Mouse (Mus musculus) layer of hippocampus, adult 18-20 months (tissue): ENCODE results near the gene Hexim2. TPM values are rescaled to one million over a fixed set of nuclear protein-coding genes. Genes with fewer than 3 reads are reported as not detected.

Experiments
- DNase-seq, 2 experiments: peaks; one replicate each; pipeline ENCODE4 v3.0.0; 2022; ENCODE audit warnings: low spot score in 2 of 2
- total RNA-seq, 2 experiments: library from RNA; stranded (reverse); gene quantifications; 2 replicates each; pipeline ENCODE4 v1.2.3; 2021

The Hexim2 gene
- total RNA-seq, 2 experiments from 2014 or later = 11.2 to 12.5 TPM

DNA sequence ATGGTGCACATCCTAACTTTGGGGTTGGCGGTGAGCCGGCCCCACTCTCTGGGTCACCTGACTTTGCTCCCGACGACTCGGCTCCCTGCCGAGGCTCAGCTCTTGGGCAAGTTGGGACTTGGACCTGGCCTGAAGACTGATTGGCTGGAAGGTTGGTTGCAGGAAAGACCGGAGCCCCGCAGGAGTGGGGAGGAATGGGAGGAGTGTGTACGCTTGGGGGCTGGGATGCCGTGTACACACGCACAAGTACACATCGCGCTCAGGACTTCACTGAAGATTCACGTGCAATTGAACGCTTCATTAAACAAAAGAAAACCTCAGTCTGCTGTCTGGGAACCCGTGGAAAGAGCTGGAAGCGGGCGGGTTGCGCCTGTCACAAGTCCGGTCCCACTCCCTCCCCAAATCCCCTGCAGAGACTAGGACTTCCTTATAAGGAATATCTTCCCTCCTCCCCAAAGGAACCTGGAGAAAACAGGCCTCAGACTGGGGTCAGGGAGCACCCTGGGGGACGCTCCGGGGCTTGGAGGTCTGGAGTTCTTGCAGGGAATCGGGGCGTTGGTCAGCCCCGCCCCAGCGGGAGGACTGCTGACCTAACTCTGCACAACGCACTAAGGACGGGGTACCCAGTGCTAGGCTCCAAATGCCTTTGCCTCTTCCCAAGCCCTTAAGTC, 20.2 kb upstream of the Hexim2 start:
- DNase-seq = no peak

GRCm38 (mm10) chr11:103112552-103112912, 19.7 kb upstream of the Hexim2 start:
- DNase-seq = no peak

- no peak for DNase-seq
Measured at GRCm38 (mm10) chr11:103113005-103113404, 19.2 kb upstream of the Hexim2 start.

- no peak for DNase-seq
Measured at GRCm38 (mm10) chr11:103113771-103114170, 18.5 kb upstream of the Hexim2 start.

- DNase-seq = no peak
Measured at GRCm38 (mm10) chr11:103114270-103114943, 17.8 kb upstream of the Hexim2 start.

DNA sequence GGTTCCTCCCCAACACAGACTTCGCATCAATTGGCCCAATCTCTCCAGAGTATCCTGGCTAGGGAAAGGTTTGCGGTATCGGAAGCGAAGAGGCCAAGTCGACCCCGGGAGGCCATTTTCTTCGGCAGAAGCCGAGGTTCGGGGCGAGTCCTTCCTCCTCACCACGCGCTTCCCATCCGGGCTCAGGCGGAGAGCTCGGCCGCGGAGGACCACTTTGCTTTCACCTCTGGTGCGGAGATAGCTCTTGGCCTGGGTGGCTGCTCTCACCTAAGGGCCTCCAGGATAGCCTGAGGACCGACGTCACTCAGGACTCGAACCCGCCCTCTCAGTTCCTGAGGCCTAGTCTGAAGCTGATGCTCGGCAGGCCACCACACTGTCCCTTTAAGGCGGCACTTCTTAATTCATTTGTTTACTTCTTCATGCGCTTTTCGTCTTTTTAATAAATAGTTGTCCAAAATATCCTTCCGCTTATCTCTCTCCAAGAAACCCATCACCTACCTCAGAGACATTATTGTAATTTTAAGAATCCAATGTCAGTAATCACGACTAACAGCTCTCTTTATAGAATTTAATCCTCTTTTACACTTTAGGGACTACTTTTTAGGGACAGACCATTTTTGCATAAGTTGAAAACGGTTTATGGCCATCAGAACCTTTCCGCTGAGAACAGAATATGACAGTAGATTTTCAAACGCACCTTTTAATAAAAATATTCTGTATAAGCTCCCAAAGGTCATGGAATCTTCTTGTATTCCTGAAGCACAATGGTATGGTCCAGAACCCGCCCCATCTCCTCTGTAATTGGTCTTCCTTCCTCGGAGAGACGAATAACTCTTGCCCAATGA, 16.8 kb upstream of the Hexim2 start:
- DNase-seq = peak; percentile 80 to 85

DNA sequence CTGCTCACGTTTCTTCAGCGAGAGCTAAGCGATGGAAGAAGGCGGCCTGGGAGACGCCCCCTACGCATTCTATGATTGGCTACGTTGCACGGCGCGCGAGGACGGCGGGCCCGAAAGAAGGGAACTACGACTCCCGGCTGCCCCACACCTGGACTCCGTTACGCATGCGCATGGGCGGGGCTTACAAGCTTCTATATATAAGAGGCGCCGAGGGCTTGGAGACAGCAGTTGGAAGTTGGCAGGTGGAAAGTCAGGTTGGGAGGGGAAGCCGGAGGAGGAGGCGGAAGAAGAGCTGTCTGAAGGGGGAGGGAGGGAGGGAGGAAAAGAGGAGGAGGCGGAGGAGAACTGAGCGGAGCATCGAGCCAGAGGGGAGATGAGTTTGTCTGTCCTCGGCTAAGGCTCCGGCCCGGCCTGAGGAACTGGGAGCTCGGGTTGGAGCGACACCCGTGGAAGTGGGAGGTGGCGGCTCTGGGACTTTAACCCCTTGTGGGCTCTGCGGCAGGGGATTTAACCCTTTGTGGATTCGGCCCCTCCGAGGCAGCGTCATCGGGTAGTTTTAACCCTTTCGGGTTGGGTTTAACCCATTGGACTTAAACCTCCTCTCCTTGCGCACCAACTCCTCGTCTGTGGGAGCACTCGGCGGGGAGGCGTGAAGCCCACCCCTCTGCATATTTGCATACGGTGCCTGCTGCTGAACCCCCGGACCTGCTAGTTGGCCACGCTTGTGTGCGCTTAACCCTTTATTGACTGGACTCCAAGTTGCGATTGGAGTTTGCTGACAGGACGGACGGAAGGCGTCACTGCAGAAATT, 16.0 kb upstream of the Hexim2 start, which contains the start of gene Hexim1:
TSS of gene Hexim1 (plus strand) at position 224 of the 811 bp plus-strand sequence.
- DNase-seq = peak; percentile 100

- peak; percentile 68 to 75 for DNase-seq
Measured at GRCm38 (mm10) chr11:103116959-103117590, 15.2 kb upstream of the Hexim2 start.

- DNase-seq = no peak
Measured at GRCm38 (mm10) chr11:103117591-103118009, 14.6 kb upstream of the Hexim2 start.

GRCm38 (mm10) chr11:103118866-103119265, 13.4 kb upstream of the Hexim2 start:
- no peak for DNase-seq

DNA sequence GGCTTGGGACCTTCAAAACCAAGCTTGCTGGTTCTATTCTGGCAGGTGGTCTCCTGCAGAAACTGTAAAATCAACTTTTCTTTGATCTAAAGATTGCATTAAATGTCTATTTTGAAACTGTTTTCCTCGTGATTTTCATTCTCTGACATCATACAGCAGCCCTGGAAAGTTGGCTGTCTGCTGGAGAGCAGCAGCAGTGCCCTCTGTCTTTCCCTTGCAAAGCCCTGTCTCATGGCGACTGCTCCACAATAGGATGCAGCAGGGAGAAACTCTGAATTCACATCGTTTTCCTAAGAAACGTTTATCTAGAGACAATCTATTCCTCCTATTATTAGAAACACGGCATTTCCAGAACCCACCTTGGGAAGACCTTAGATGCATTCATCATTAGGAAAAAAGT, 12.6 kb upstream of the Hexim2 start:
- DNase-seq = no peak

DNA sequence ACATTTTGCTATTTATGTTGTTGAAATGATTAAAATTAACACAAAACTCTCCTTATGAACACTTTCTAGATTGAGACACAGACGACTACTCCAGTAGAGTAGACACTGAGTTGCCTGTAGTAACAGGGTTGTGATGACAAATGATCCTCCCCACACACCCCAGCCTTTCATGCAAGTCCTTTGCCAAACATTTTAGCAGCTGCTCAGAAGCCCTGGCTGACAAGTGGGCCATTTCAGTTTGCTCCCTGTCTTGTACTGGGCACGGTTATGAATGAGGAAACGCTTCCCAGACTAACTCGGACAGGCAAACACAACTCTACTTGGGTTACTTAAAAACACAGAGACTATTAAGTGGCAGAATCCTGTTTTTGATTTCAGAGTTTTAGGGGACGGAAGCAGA, 11.9 kb upstream of the Hexim2 start:
- no peak for DNase-seq

DNA sequence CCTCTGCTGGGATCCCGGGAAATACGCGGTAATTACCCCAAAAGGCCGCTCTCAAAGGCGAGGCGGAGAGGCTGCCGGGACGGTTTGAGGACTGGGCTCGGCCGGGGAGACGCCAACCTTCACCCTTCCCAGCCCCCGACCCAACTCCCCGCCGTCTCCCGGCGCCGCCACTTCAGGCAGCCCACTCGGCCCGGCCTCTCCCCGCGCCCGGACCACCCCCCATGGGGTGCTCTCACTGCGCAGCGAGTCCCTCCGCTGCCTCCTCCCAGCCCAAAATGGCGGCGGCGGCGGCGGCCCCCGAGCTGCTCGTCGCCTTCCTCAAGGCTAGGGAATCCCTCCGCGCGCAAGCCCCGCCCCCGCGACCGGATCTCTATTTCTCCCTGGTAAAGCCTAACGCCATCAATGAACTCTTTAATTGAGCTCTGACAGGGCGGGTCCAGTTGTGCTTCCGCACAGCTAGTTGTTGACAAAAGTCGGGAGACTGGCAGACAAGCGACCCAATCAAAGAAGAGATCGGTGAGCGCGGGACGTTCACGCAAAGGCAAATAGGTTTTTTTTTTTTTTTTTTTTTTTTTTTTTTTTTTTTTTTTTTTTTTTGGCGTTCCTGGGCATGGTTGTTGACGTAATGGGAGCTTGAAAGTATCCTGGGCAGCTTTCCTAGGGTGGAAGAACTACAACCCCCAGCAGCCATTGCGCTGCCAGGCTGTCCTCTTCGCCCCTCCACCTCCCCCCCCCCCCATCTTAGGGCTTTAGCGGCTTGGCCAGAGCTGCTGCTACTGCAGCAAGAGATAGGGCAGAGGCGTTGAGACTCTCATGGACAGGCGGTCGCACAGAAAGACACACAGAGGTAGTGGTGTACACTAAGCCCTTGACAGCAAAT, 587 bp downstream of the Hexim2 start:
- peak; percentile 99 to 100 for DNase-seq

DNA sequence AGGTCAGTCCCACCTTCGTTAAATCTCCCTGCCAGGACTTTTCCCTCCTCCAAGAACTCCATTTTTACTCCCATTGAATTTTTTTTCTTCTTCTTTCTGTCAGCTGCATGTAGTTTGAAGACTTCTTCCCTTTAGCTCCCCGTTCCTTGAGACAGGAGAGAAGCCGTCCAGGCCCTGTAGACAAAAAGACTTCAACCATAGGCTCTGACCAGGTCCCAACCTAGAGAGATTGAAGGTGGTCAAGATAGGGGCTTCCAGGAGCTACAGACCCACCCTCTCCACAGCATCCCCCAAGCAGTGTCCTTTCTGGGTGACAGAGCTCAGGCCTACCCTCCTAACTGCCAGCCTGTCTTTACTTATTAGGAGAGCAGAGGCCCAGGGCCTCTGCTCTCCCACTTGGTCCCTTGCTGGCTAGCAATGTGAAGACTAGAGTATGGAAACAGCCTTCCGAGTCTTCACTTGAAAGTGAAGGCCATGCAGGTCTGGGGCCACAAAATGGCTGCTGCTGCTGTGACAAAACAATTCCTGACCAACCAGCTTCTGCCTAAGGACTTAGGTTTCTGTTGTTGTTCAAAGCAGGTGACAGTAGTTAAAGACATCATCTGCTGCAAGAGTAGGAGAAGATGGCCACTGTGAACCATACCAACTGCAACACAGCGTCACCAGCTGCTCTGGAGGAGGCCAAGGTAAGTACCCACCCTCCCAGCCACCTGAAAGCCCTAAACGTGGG, 1.4 kb downstream of the Hexim2 start:
- no peak for DNase-seq

- DNase-seq = no peak
Measured at GRCm38 (mm10) chr11:103134221-103134620, 2.0 kb downstream of the Hexim2 start.

- no peak for DNase-seq
Measured at GRCm38 (mm10) chr11:103136039-103136577, 3.9 kb downstream of the Hexim2 start.

DNA sequence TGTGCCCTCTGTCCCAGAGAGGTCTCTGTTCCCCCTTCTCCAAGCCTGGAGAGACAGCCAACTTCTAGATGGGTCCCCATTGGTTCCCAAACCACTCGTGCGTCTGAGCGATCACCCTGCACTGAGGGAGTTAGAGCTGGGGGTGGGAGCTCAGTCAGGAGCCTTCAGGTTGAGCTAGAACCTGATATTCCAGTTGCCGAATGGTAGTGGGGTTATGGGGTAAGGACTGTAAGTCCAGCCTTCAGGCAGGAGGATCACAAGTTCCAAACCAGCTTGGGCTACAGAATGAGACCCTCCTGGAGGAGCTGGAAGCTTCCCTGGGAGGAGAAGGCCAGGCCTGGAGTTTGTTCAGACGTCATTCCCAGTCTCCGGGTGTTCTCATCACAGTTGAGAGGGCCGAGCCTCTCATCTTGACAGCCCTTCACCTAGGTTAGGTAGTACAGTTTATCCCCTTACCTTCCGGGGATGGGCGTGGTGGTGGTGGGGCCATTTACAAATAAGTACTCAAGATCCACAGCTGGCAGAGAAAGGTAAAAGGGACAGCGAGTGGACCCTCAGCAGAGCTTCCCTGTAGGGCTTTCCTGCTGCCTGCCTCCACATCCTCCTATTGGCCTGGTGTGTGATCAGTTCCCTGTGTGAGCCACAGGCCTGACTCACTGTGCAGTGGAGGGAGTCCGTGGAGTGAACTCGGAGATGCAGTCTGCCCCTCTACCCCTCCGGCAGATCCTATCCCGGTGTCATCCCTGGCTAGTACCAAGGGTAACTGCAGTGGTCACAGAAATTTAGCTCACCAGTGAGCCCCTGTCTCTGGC, 7.9 kb downstream of the Hexim2 start:
- DNase-seq = no peak

- no peak for DNase-seq
Measured at GRCm38 (mm10) chr11:103140763-103141100, 8.5 kb downstream of the Hexim2 start.
